ENCODE assay signal across 8 mouse cellular contexts in genomic region chr19:46329951-46330350, GRCm38 (mm10). TPM values are rescaled to one million over a fixed set of nuclear protein-coding genes. Genes with fewer than 3 reads are reported as not detected.
DNase-seq lines count a peak whose midpoint lies in the region; ATAC-seq lines count a peak whose summit lies in the region.

No protein-coding gene starts in this region.

- no peak overlapping the region for H3K9ac ChIP-seq in embryonic facial prominence, embryonic 12.5 days
- no peak overlapping the region for H3K9ac ChIP-seq in liver, embryonic 11.5 days (ENCODE audit: low read depth, low read length)
- no peak overlapping the region for H3K9ac ChIP-seq in stomach, embryonic 14.5 days (replicated peaks; ENCODE audit: low read depth, low read length)

- peak; percentile 94 for DNase-seq in 3T3-L1 (ENCODE audit: low read depth, low spot score)
- DNase-seq in adrenal gland, adult 2 months, result peak; percentile 91
- DNase-seq in heart, adult 18-20 months, result peak; percentile 86 to 88
- peak; percentile 87 for DNase-seq in kidney, adult 18-20 months
- peak; percentile 80 for DNase-seq in liver, embryonic 11.5 days (ENCODE audit: low spot score)

- no peak overlapping the region for H3K27ac ChIP-seq in embryonic facial prominence, embryonic 12.5 days
- H3K27ac ChIP-seq in liver, embryonic 11.5 days (ENCODE audit: low read depth, low read length), result no peak overlapping the region
- H3K27ac ChIP-seq in stomach, embryonic 14.5 days (ENCODE audit: low read length), result no peak overlapping the region

- peaks cover 21% of the 10 kb centered on the region for H3K27me3 ChIP-seq in embryonic facial prominence, embryonic 12.5 days
- peaks cover 31% of the 10 kb centered on the region for H3K27me3 ChIP-seq in liver, embryonic 11.5 days (replicated peaks; ENCODE audit: control insufficient read depth, insufficient read depth, low read length)
- peaks cover 9% of the 10 kb centered on the region for H3K27me3 ChIP-seq in stomach, embryonic 14.5 days (ENCODE audit: control insufficient read depth, insufficient read depth, low read length)

- WGBS in embryonic facial prominence, embryonic 12.5 days, result 8% methylated on average over 16 of the region's 16 CpGs
- 6% methylated on average over 16 of the region's 16 CpGs for WGBS in liver, embryonic 11.5 days
- WGBS in stomach, embryonic 14.5 days, result 5% methylated on average over 16 of the region's 16 CpGs

- no peaks in the 10 kb centered on the region for H3K9me3 ChIP-seq in embryonic facial prominence, embryonic 12.5 days
- H3K9me3 ChIP-seq in liver, embryonic 11.5 days (ENCODE audit: control insufficient read depth, low read length), result no peaks in the 10 kb centered on the region
- no peaks in the 10 kb centered on the region for H3K9me3 ChIP-seq in stomach, embryonic 14.5 days (ENCODE audit: control insufficient read depth, low read depth, low read length)

- no peak for ATAC-seq in embryonic facial prominence, embryonic 12.5 days (ENCODE audit: insufficient number of reproducible peaks, insufficient read depth, low FRiP score, low TSS enrichment)
- peak; percentile 59 for ATAC-seq in liver, embryonic 11.5 days (replicated peaks; ENCODE audit: low FRiP score)
- peak; percentile 70 for ATAC-seq in monocyte, adult 5-6 weeks (replicated peaks; ENCODE audit: insufficient number of reproducible peaks, low FRiP score, low TSS enrichment, poor library complexity, severe bottlenecking)
- peak; percentile 62 for ATAC-seq in stomach, embryonic 14.5 days (ENCODE audit: insufficient number of reproducible peaks, insufficient read depth, low FRiP score, low read depth)

- peak overlapping the region; percentile 7; the same call in 1 of the 2 replicates for H3K4me3 ChIP-seq in embryonic facial prominence, embryonic 12.5 days
- 0 out of 2 replicates have a peak overlapping the region, but pooled peaks have one; percentile 7 for H3K4me3 ChIP-seq in liver, embryonic 11.5 days (ENCODE audit: low read depth, low read length)
- H3K4me3 ChIP-seq in stomach, embryonic 14.5 days (ENCODE audit: low read depth, low read length), result peak overlapping the region; percentile 69; the same call in 1 of the 2 replicates

- H3K4me2 ChIP-seq in embryonic facial prominence, embryonic 12.5 days (replicated peaks), result peak overlapping the region; percentile 100; the same call in 1 of the 2 replicates
- H3K4me2 ChIP-seq in liver, embryonic 11.5 days, result peak overlapping the region; percentile 100
- H3K4me2 ChIP-seq in stomach, embryonic 14.5 days (replicated peaks; ENCODE audit: low read depth, low read length), result peak overlapping the region; percentile 100; the same call in 1 of the 2 replicates

- peaks cover 24% of the 10 kb centered on the region for H3K36me3 ChIP-seq in embryonic facial prominence, embryonic 12.5 days
- H3K36me3 ChIP-seq in liver, embryonic 11.5 days (ENCODE audit: control insufficient read depth, insufficient read depth, low read length), result peaks cover 4% of the 10 kb centered on the region; the same call in 1 of the 2 replicates
- H3K36me3 ChIP-seq in stomach, embryonic 14.5 days (ENCODE audit: control insufficient read depth, insufficient read depth, low read length), result peaks cover 11% of the 10 kb centered on the region

- peaks cover 20% of the 10 kb centered on the region for H3K4me1 ChIP-seq in embryonic facial prominence, embryonic 12.5 days
- peaks cover 26% of the 10 kb centered on the region for H3K4me1 ChIP-seq in liver, embryonic 11.5 days (replicated peaks; ENCODE audit: control insufficient read depth, insufficient read depth, low read length)
- H3K4me1 ChIP-seq in stomach, embryonic 14.5 days (ENCODE audit: control insufficient read depth, insufficient read depth, low read length), result peaks cover 19% of the 10 kb centered on the region

RNA-seq across cellular contexts. Expression of gene Fbxl15, which starts 2.0 kb away (rescaled TPM):
- 10 to 100 TPM in 1 of 2 experiments, 1 to 10 TPM in 1; 6.7 to 12.1 TPM for total RNA-seq in adrenal gland, adult 2 months (2021)
- polyA plus RNA-seq in adrenal gland, adult 2 months (2012; rRNA removed), result 41.6 and 60.3 TPM in 2 replicates
- 15.4 and 16.4 TPM in 2 replicates for polyA plus RNA-seq in embryonic facial prominence, embryonic 12.5 days (2016; fragmentation: Nextera tagmentation; extraction: Ambion mirVana)
- total RNA-seq in heart, adult 18-20 months (2021), result 1 to 10 TPM; 6.5 to 6.9 TPM
- 15.7 and 16.4 TPM in 2 replicates for polyA plus RNA-seq in liver, embryonic 11.5 days (2014; fragmentation: Nextera tagmentation; extraction: Ambion mirVana)
- total RNA-seq in monocyte, adult 5-6 weeks (2017), result 1.2 to 3.0 TPM (median 2.2 TPM) in 3 replicates
- polyA plus RNA-seq in stomach, embryonic 14.5 days (2014; fragmentation: Nextera tagmentation; extraction: Ambion mirVana), result 13.7 and 16.1 TPM in 2 replicates

RNA-seq across cellular contexts. Expression of gene Psd, which starts 3.0 kb away (rescaled TPM):
- 1 to 10 TPM; 7.3 to 7.9 TPM for total RNA-seq in adrenal gland, adult 2 months (2021)
- polyA plus RNA-seq in adrenal gland, adult 2 months (2012; rRNA removed), result 13.7 and 18.1 TPM in 2 replicates
- 6.9 and 8.1 TPM in 2 replicates for polyA plus RNA-seq in embryonic facial prominence, embryonic 12.5 days (2016; fragmentation: Nextera tagmentation; extraction: Ambion mirVana)
- under 1 TPM; 0.51 to 0.60 TPM for total RNA-seq in heart, adult 18-20 months (2021)
- 11.9 and 12.4 TPM in 2 replicates for polyA plus RNA-seq in liver, embryonic 11.5 days (2014; fragmentation: Nextera tagmentation; extraction: Ambion mirVana)
- total RNA-seq in monocyte, adult 5-6 weeks (2017), result 0.76 TPM in 1 of 3 replicates, not detected in the others
- polyA plus RNA-seq in stomach, embryonic 14.5 days (2014; fragmentation: Nextera tagmentation; extraction: Ambion mirVana), result 41.9 and 44.3 TPM in 2 replicates

RNA-seq across cellular contexts. Expression of gene Cuedc2, which starts 8.6 kb away (rescaled TPM):
- total RNA-seq in adrenal gland, adult 2 months (2021), result 10 to 100 TPM; 72.2 to 87.7 TPM
- polyA plus RNA-seq in adrenal gland, adult 2 months (2012; rRNA removed), result 41.3 and 42.5 TPM in 2 replicates
- polyA plus RNA-seq in embryonic facial prominence, embryonic 12.5 days (2016; fragmentation: Nextera tagmentation; extraction: Ambion mirVana), result 207 TPM in 2 replicates
- total RNA-seq in heart, adult 18-20 months (2021), result 10 to 100 TPM; 91.4 to 92.1 TPM
- polyA plus RNA-seq in liver, embryonic 11.5 days (2014; fragmentation: Nextera tagmentation; extraction: Ambion mirVana), result 151 and 153 TPM in 2 replicates
- total RNA-seq in monocyte, adult 5-6 weeks (2017), result 43.0 to 58.3 TPM (median 56.0 TPM) in 3 replicates
- polyA plus RNA-seq in stomach, embryonic 14.5 days (2014; fragmentation: Nextera tagmentation; extraction: Ambion mirVana), result 151 and 169 TPM in 2 replicates

RNA-seq across cellular contexts. Expression of gene Mfsd13a, which starts 11.0 kb away (rescaled TPM):
- total RNA-seq in adrenal gland, adult 2 months (2021), result 1 to 10 TPM; 7.3 to 9.6 TPM
- polyA plus RNA-seq in adrenal gland, adult 2 months (2012; rRNA removed), result 43.2 and 63.5 TPM in 2 replicates
- polyA plus RNA-seq in embryonic facial prominence, embryonic 12.5 days (2016; fragmentation: Nextera tagmentation; extraction: Ambion mirVana), result 4.4 and 4.6 TPM in 2 replicates
- 1 to 10 TPM; 3.7 to 4.0 TPM for total RNA-seq in heart, adult 18-20 months (2021)
- polyA plus RNA-seq in liver, embryonic 11.5 days (2014; fragmentation: Nextera tagmentation; extraction: Ambion mirVana), result 21.9 and 25.4 TPM in 2 replicates
- total RNA-seq in monocyte, adult 5-6 weeks (2017), result 0.57 to 2.9 TPM (median 0.75 TPM) in 3 replicates
- 10.8 and 11.4 TPM in 2 replicates for polyA plus RNA-seq in stomach, embryonic 14.5 days (2014; fragmentation: Nextera tagmentation; extraction: Ambion mirVana)

RNA-seq across cellular contexts. Expression of gene 2310034G01Rik, which starts 20.2 kb away (rescaled TPM):
- total RNA-seq in adrenal gland, adult 2 months (2021), result 1 to 10 TPM in 1 of 2 experiments, under 1 TPM in 1; 0.90 to 1.6 TPM
- polyA plus RNA-seq in adrenal gland, adult 2 months (2012; rRNA removed), result 1.7 and 2.8 TPM in 2 replicates
- polyA plus RNA-seq in embryonic facial prominence, embryonic 12.5 days (2016; fragmentation: Nextera tagmentation; extraction: Ambion mirVana), result 2.2 and 2.3 TPM in 2 replicates
- total RNA-seq in heart, adult 18-20 months (2021), result under 1 TPM; 0.69 TPM
- 0.87 and 1.5 TPM in 2 replicates for polyA plus RNA-seq in liver, embryonic 11.5 days (2014; fragmentation: Nextera tagmentation; extraction: Ambion mirVana)
- 1.5 TPM in 2 of 3 replicates, not detected in the other for total RNA-seq in monocyte, adult 5-6 weeks (2017)
- 1.6 and 2.1 TPM in 2 replicates for polyA plus RNA-seq in stomach, embryonic 14.5 days (2014; fragmentation: Nextera tagmentation; extraction: Ambion mirVana)

Comparison
In these comparisons a context has a peak if more than half of its experiments do, and no peak if none do; other contexts are left out.
1. H3K4me3 ChIP-seq: peak in every context shown above with its lines; median percentile 69 in stomach, embryonic 14.5 days; 7 in embryonic facial prominence, embryonic 12.5 days; 7 in liver, embryonic 11.5 days.